ENCODE assay signal across 8 mouse cellular contexts in the genomic region with DNA sequence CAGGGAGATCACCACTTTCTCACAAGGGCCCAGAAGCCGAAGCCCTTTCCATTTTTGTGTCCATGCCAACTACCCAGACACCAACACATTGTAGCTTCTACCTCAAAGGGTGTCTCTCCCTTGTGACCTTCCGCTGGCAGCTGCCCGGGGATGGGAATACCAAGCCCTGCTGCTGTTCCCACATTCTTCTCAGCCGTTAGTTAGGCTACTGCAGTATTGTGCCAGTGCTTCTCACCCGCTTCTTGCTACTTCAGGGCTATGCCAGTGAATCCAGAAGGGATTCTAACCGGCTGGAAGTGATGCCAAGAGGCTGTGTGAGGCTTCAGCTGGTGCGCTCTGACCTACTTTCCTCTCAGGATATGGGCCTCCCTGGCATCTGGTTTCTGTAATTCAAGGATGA.
DNase-seq lines count a peak whose midpoint lies in the region; TF ChIP-seq lines count a peak whose summit lies in the region.
"Had no signal": no experiment of that assay in that cellular context is flagged by ENCODE, and none has a peak within 500 bp of the region (broad histone marks: within the 10 kb centered on the region; RNA-seq: fewer than 3 reads in every experiment).

No protein-coding gene starts in this region.

- WGBS in thymus, adult 2 months: 97% methylated on average over 7 of the region's 7 CpGs

- H3K36me3 ChIP-seq in thymus, adult 2 months (ENCODE audit: control insufficient read depth, insufficient read depth, low read length): no peaks in the 10 kb centered on the region

- no peaks in the 10 kb centered on the region for H3K4me1 ChIP-seq in thymus, adult 2 months (replicated peaks; ENCODE audit: control insufficient read depth, insufficient read depth, low read length)

- TF ChIP-seq CTCF in thymus, adult 2 months (IDR thresholded peaks at IDR 0.05; ENCODE audit: borderline replicate concordance, control insufficient read depth, extremely low read depth, insufficient read depth, low read length, poor library complexity): no peak

- no peaks in the 10 kb centered on the region for H3K27me3 ChIP-seq in thymus, adult 2 months (ENCODE audit: control insufficient read depth, insufficient read depth, low read length)

- no peak overlapping the region for H3K4me3 ChIP-seq in thymus, adult 2 months (ENCODE audit: control insufficient read depth, insufficient read depth, low read length)

- H3K27ac ChIP-seq in thymus, adult 2 months (ENCODE audit: control insufficient read depth, insufficient read depth, low read length): no peak overlapping the region

- no peak for TF ChIP-seq POLR2A in thymus, adult 2 months (IDR thresholded peaks at IDR 0.05; ENCODE audit: control insufficient read depth, extremely low read depth, insufficient read depth, low read length, poor library complexity)

- peak; percentile 7 for DNase-seq in lung, postnatal 14 days
- DNase-seq in lung, postnatal 4 days: no peak
- peak; percentile 60 for DNase-seq in cerebellum, postnatal 36 days
- peak; percentile 21 to 56 for DNase-seq in layer of hippocampus, postnatal 14 days (ENCODE audit: low spot score in 2 of 2)
- DNase-seq in skeletal muscle tissue, adult 2 months (ENCODE audit: low read depth, low spot score): peak; percentile 40
- DNase-seq in thymus, adult 2 months: no peak
- no peak for DNase-seq in kidney, postnatal 14 days
- DNase-seq: lung, embryonic 14.5 days had no signal

Comparison
In these comparisons a context has a peak if more than half of its experiments do, and no peak if none do; other contexts are left out.
1. DNase-seq: peak in lung, postnatal 14 days (single experiment), cerebellum, postnatal 36 days (2 of 2), layer of hippocampus, postnatal 14 days (2 of 2) and skeletal muscle tissue, adult 2 months (single experiment); none in lung, postnatal 4 days (0 of 2), thymus, adult 2 months (single experiment) and kidney, postnatal 14 days (single experiment).